Mouse (Mus musculus) heart, postnatal 0 days (tissue): ENCODE data around the gene Parm1. TPM values are rescaled to one million over a fixed set of nuclear protein-coding genes. Genes with fewer than 3 reads are reported as not detected.

Experiments used
- ATAC-seq: fragments of 200-750 bp; cut with Nextera tagmentation; 2 replicates; pipeline ENCODE4 v1.8.0; 2017; ENCODE audit warnings: low read depth, moderate number of reproducible peaks, moderate library complexity; ENCODE audit not compliant: insufficient read depth
- DNase-seq: peaks from one replicate; pipeline ENCODE4 v3.0.0-alpha.2; 2016; ENCODE audit warnings: low spot score
- H3K27ac ChIP-seq: fragments of 300-500 bp; sonication (generic); 2 replicates; pipeline ENCODE4 v1.5.1; 2014; ENCODE audit warnings: low read depth, mild to moderate bottlenecking
- H3K27me3 ChIP-seq: fragments of 300-500 bp; sonication (generic); 2 replicates; pipeline ENCODE4 v1.6.1; 2014; ENCODE audit warnings: low read length, mixed read lengths; ENCODE audit not compliant: control insufficient read depth, insufficient read depth
- H3K36me3 ChIP-seq: fragments of 300-500 bp; sonication (generic); replicated peaks from 2 replicates; pipeline ENCODE4 v1.6.1; 2014; ENCODE audit warnings: low read length, mixed read lengths; ENCODE audit not compliant: control insufficient read depth, insufficient read depth
- H3K4me1 ChIP-seq: fragments of 300-500 bp; sonication (generic); 2 replicates; pipeline ENCODE4 v1.6.1; 2014; ENCODE audit warnings: antibody characterized with exemption; ENCODE audit not compliant: control insufficient read depth, insufficient read depth
- H3K4me2 ChIP-seq: fragments of 300-500 bp; sonication (generic); 2 replicates; pipeline ENCODE4 v1.6.1; 2014; ENCODE audit warnings: low read depth, mild to moderate bottlenecking, low read length, moderate library complexity
- H3K4me3 ChIP-seq: fragments of 300-500 bp; sonication (generic); 2 replicates; pipeline ENCODE4 v1.5.1; 2014; ENCODE audit warnings: low read depth, low read length
- H3K9ac ChIP-seq: fragments of 300-500 bp; sonication (generic); replicated peaks from 2 replicates; pipeline ENCODE4 v1.6.1; 2014; ENCODE audit warnings: low read depth, low read length, mixed read lengths
- H3K9me3 ChIP-seq: fragments of 300-500 bp; sonication (generic); replicated peaks from 2 replicates; pipeline ENCODE4 v1.6.1; 2016; ENCODE audit warnings: low read length; ENCODE audit not compliant: control insufficient read depth
- CTCF ChIP-seq: IDR thresholded peaks from 2 replicates; pipeline ENCODE4 v1.5.1; 2016; ENCODE audit warnings: antibody characterized with exemption, control low read depth, low read depth
- EP300 ChIP-seq: IDR thresholded peaks from 2 replicates; pipeline ENCODE4 v1.6.1; 2016; ENCODE audit warnings: antibody characterized with exemption, low read depth
- WGBS: fragments of 180-500 bp; shearing (Covaris S2); extraction: QIAGEN DNeasy Blood & Tissue Kit; methylation state at CpG from one replicate; pipeline ENCODE4 v1.1.7; 2014; 5-methylcytosine and 5-hydroxymethylcytosine counted together
- polyA plus RNA-seq: library from polyadenylated mRNA; unstranded; fragments of >200 nt; fragmentation: Nextera tagmentation; extraction: Ambion mirVana; gene quantifications from 2 replicates; pipeline ENCODE4 v1.2.1, GENCODE M21; 2015
- total RNA-seq: library from RNA; depleted of rRNA; stranded (reverse); fragments of >200 nt; gene quantifications from 2 replicates; pipeline ENCODE4 v1.2.3, GENCODE M21; 2014; ENCODE audit warnings: low replicate concordance; rRNA removed

Parm1 gene
- 26.6 and 39.6 TPM in 2 replicates for total RNA-seq
- polyA plus RNA-seq: 25.0 and 25.9 TPM in 2 replicates

GRCm38 (mm10) chr5:91517480-91518301, at the start of gene Parm1:
Parm1 (plus strand) TSS chr5:91517615.
- H3K27ac ChIP-seq: peak within 1 kb of the TSS; percentile 57; the same call in 1 of the 2 replicates
- peak; percentile 98 for ATAC-seq
- under 1% methylated on average over 48 of the region's 48 CpGs for WGBS

GRCm38 (mm10) chr5:91475241-91475640, 42.2 kb upstream of the Parm1 start:
- TF ChIP-seq EP300: no peak
- WGBS: 89% methylated on average over 7 of the region's 7 CpGs
- no peak for ATAC-seq

More at GRCm38 (mm10) chr5:91517480-91518301, at the start of gene Parm1:
- Histone ChIP-seq H3K4me1 (peaks cover 21% of the 10 kb centered on the region), H3K9me3 (no peaks in the 10 kb centered on the region), H3K9ac (peak within 1 kb of the TSS; percentile 61), H3K4me2 (peak within 1 kb of the TSS; percentile 96), H3K4me3 (peak within 1 kb of the TSS; percentile 70), H3K27me3 (no peaks in the 10 kb centered on the region), H3K36me3 (no peaks in the 10 kb centered on the region)
- TF ChIP-seq EP300 (no peak), CTCF (peak; percentile 96)
- DNase-seq: peak; percentile 93

GRCm38 (mm10) chr5:91476863-91477262, 40.6 kb upstream of the Parm1 start:
- ATAC-seq (no peak), DNase-seq (no peak)
- 82% methylated on average over 7 of the region's 7 CpGs for WGBS
- no peak overlapping the region for H3K4me3 ChIP-seq
- H3K27me3 ChIP-seq: no peaks in the 10 kb centered on the region
- no peaks in the 10 kb centered on the region for H3K9me3 ChIP-seq
- no peaks in the 10 kb centered on the region for H3K36me3 ChIP-seq
- no peak overlapping the region for H3K9ac ChIP-seq
- no peak overlapping the region for H3K27ac ChIP-seq
- H3K4me2 ChIP-seq: no peak overlapping the region
- H3K4me1 ChIP-seq: no peaks in the 10 kb centered on the region
- TF ChIP-seq CTCF (no peak), EP300 (no peak)

More at GRCm38 (mm10) chr5:91475241-91475640, 42.2 kb upstream of the Parm1 start:
- Histone ChIP-seq H3K4me1 (no peaks in the 10 kb centered on the region), H3K9ac (no peak overlapping the region), H3K4me3 (no peak overlapping the region), H3K27me3 (no peaks in the 10 kb centered on the region), H3K9me3 (no peaks in the 10 kb centered on the region), H3K27ac (no peak overlapping the region), H3K4me2 (no peak overlapping the region), H3K36me3 (no peaks in the 10 kb centered on the region)
- no peak for DNase-seq

GRCm38 (mm10) chr5:91478673-91479072, 38.7 kb upstream of the Parm1 start:
- no peaks in the 10 kb centered on the region for H3K36me3 ChIP-seq
- H3K4me3 ChIP-seq: no peak overlapping the region
- ATAC-seq: no peak
- H3K27me3 ChIP-seq: no peaks in the 10 kb centered on the region
- H3K27ac ChIP-seq: no peak overlapping the region
- H3K4me2 ChIP-seq: no peak overlapping the region
- no peak for DNase-seq
- H3K9me3 ChIP-seq: no peaks in the 10 kb centered on the region
- TF ChIP-seq EP300 (no peak), CTCF (no peak)
- H3K4me1 ChIP-seq: no peaks in the 10 kb centered on the region
- H3K9ac ChIP-seq: no peak overlapping the region
- WGBS: 80% methylated on average over 4 of the region's 4 CpGs

- WGBS: 73% methylated on average over 1 of the region's 1 CpGs
- no peak overlapping the region for H3K27ac ChIP-seq
- no peak overlapping the region for H3K4me3 ChIP-seq
- no peak overlapping the region for H3K4me2 ChIP-seq
- H3K27me3 ChIP-seq: no peaks in the 10 kb centered on the region
- H3K9me3 ChIP-seq: no peaks in the 10 kb centered on the region
- no peak for TF ChIP-seq EP300
- no peak for TF ChIP-seq CTCF
- H3K4me1 ChIP-seq: no peaks in the 10 kb centered on the region
- H3K9ac ChIP-seq: no peak overlapping the region
- ATAC-seq: no peak
- no peak for DNase-seq
- no peaks in the 10 kb centered on the region for H3K36me3 ChIP-seq
Measured at GRCm38 (mm10) chr5:91480129-91480528, 37.3 kb upstream of the Parm1 start.

- no peaks in the 10 kb centered on the region for H3K4me1 ChIP-seq
- no peak overlapping the region for H3K4me2 ChIP-seq
- H3K27me3 ChIP-seq: no peaks in the 10 kb centered on the region
- TF ChIP-seq EP300: no peak
- TF ChIP-seq CTCF: no peak
- no peaks in the 10 kb centered on the region for H3K36me3 ChIP-seq
- H3K9me3 ChIP-seq: no peaks in the 10 kb centered on the region
- DNase-seq: no peak
- no peak for ATAC-seq
- no peak overlapping the region for H3K4me3 ChIP-seq
- no peak overlapping the region for H3K9ac ChIP-seq
- 87% methylated on average over 1 of the region's 1 CpGs for WGBS
- H3K27ac ChIP-seq: no peak overlapping the region
Measured at GRCm38 (mm10) chr5:91484324-91484723, 33.1 kb upstream of the Parm1 start.
